In the genomic region with DNA sequence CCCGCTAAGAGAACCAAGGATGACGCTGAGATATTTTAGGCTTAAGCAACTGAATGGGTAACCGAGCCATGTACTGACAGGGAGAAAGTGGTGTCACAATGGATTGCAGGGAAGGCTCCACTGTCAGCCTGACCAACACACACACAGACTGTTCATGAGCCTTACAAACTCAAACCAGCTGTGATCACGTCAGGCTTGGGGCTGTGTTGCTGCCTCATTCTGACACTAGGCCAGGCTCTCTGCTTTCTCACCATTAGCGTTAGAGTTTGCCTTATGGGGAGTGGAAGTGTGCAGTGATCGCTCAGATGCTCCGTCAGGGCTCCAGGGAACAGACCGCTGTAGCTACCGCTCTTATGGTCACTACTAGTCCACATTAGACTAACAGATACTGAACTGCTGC, we compare ENCODE assay signal across 1 mouse cellular context.
A peak's percentile ranks its signal among the peaks of the same experiment; 100 is the strongest.
TF ChIP-seq lines count a peak whose summit lies in the region.

No protein-coding gene starts in this region.

TF ChIP-seq in myocyte, 11 proteins besides CTCF, POLR2A, EP300 and RAD21 (continued from another document):
- TF ChIP-seq USF1 (IDR thresholded peaks at IDR 0.05; ENCODE audit: low read depth): no peak
- TF ChIP-seq E2F4 (IDR thresholded peaks at IDR 0.05; ENCODE audit: insufficient read depth): no peak
- no peak for TF ChIP-seq MYOG (IDR thresholded peaks at IDR 0.05; ENCODE audit: control insufficient read depth in 1 of 3, insufficient read depth in 1 of 3, insufficient read length in 2 of 3, low read depth in 2 of 3)
- TF ChIP-seq MYOD1 (IDR thresholded peaks at IDR 0.05; ENCODE audit: control insufficient read depth in 1 of 3, insufficient read length in 2 of 3, low read depth in 2 of 3): no peak
- TF ChIP-seq TCF12 (IDR thresholded peaks at IDR 0.05; ENCODE audit: insufficient read depth, poor library complexity, severe bottlenecking): no peak
- peak; percentile 45 for TF ChIP-seq POLR2AphosphoS2 (IDR thresholded peaks at IDR 0.05; ENCODE audit: insufficient read length, low read depth)
